Mouse (Mus musculus): ENCODE measurements around the gene Sh3rf3. TPM values are rescaled to one million over a fixed set of nuclear protein-coding genes. Genes with fewer than 3 reads are reported as not detected.

The Sh3rf3 gene
- total RNA-seq, 2 experiments from 2014 or later: 29.2 to 32.6 TPM

- no peak for DNase-seq (ENCODE audit: low spot score in 2 of 2)
Observed at GRCm38 (mm10) chr10:58979320-58979959, 166.3 kb downstream of the Sh3rf3 start.

DNA sequence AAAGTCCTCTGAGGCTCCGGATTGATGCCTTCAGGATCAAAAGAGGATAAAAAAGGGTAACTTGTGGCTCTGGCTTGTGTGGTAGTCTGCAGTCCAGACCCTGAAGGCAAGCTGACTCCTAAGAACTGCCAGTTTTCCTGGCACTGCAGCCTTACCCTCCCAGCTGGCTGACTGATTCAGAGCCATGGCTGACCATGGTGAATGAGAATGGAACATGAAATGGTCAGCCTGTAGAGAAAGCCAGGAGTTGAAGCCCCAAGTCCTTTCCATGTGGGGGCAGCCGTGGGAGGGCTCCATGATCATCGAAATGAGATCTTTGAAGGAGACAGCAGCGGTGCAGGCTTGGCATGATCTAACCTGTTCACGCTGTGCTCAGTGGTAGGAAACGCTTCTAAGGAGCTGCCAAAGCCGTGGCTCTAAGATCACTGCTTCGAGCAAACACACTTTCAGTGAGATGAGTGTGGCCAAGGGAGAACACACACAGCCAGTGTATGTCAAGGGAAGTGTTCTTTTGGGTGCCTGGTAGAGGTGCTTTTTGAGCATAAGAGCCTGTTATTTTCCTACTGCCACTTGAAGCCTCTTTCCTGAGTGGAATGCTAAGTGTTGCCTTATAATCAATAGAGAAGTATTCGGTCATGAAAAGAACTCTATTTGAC, 168.6 kb downstream of the Sh3rf3 start:
- DNase-seq (ENCODE audit: low spot score in 2 of 2): no peak

- DNase-seq (ENCODE audit: low spot score in 2 of 2): no peak
Observed at GRCm38 (mm10) chr10:58982546-58983154, 169.5 kb downstream of the Sh3rf3 start.

- no peak for DNase-seq (ENCODE audit: low spot score in 2 of 2)
Observed at GRCm38 (mm10) chr10:58991611-58992010, 178.5 kb downstream of the Sh3rf3 start.

DNA sequence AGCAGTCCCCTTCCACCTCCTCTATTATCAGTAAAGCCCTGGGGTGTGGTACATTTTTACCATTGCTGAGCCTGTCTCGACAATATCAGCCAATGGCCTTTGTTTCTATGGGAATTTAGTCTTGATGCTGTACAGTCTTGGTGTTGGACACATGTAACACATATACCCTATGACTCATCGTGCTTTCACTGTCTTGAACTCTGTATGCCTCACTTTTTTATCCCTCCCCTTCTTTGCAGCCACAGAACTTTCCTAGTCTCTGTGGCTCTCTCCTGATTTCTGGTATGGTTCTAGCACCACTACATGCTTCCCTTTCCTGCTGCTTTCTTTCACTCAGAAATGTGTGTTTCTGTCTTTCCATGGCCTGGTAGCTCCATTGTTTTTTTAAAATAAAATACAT, 181.6 kb downstream of the Sh3rf3 start:
- DNase-seq (ENCODE audit: low spot score in 2 of 2): no peak

- no peak for DNase-seq (ENCODE audit: low spot score in 2 of 2)
Observed at GRCm38 (mm10) chr10:58995132-58995531, 182.0 kb downstream of the Sh3rf3 start.

- DNase-seq (ENCODE audit: low spot score in 2 of 2): peak; percentile 39 to 44
Observed at GRCm38 (mm10) chr10:59002361-59002760, 189.2 kb downstream of the Sh3rf3 start.

- peak in 1 of 2 experiments; percentile 19 for DNase-seq (ENCODE audit: low spot score in 2 of 2)
Observed at GRCm38 (mm10) chr10:59011415-59011814, 198.3 kb downstream of the Sh3rf3 start.

GRCm38 (mm10) chr10:59013618-59014017, 200.5 kb downstream of the Sh3rf3 start:
- DNase-seq (ENCODE audit: low spot score in 2 of 2): no peak

GRCm38 (mm10) chr10:59019302-59019973, 206.3 kb downstream of the Sh3rf3 start:
- DNase-seq (ENCODE audit: low spot score in 2 of 2): no peak

- DNase-seq (ENCODE audit: low spot score in 2 of 2): no peak
Observed at GRCm38 (mm10) chr10:59050434-59050833, 237.3 kb downstream of the Sh3rf3 start.

DNA sequence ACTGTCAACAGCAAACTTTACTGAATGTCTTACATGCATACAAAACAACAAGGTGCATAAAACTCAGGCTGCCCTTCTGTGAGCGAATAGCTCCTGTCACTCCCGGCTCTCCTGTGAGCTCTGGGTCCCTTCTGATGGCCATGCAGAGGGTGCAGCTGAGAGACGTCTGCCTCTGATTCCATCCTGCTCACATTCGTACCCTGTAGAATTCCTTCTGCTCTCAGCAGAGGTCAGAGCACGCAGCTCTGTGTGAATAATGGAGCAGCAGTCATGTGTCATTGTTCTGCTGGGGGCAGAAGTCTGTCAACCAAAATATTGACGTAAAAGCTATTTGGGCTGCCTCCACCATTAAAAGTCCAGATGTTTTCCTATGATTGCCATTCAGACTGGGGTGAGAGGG, 243.1 kb downstream of the Sh3rf3 start:
- no peak for DNase-seq (ENCODE audit: low spot score in 2 of 2)

DNA sequence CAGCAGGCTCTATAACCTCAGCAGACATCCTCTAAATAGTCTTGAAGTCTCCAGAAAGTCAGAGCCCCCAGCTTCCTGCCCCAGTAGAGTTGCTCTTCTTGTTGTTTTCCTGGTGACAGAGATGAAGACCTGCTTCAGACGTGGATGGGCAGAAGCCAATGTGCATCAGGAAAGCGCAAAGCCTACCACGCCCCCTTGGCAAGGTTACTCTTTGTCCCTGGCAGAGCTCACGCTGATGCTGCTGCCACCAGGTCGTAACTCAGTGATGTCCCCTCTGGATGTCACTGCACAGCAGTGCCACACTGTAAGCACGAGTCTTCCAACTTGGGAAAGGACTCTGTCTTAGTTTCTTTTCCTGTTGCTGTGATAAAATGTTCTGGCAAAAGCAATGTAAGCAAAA, 253.6 kb downstream of the Sh3rf3 start:
- DNase-seq (ENCODE audit: low spot score in 2 of 2): no peak

GRCm38 (mm10) chr10:59072827-59073226, 259.7 kb downstream of the Sh3rf3 start:
- DNase-seq (ENCODE audit: low spot score in 2 of 2): peak in 1 of 2 experiments; percentile 20

DNA sequence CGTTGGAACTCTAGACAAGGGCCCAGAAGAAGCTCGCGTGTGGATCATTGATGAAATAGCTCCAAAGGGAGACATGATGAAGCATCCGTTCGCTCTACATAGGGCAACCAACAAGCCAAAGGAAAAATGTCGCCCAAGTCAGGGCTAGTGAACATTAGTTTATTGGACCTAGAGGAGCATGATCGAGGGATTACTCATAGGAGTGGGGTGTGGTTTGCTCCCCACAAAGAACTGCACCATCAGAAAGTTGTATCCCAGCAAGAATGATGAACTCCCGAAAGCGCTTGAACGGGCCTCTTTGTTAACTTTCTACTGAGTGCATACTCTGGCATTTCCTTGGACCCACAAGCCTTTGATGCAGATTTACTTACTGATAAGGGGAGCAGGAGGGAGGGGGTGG, 263.5 kb downstream of the Sh3rf3 start:
- DNase-seq (ENCODE audit: low spot score in 2 of 2): no peak

DNA sequence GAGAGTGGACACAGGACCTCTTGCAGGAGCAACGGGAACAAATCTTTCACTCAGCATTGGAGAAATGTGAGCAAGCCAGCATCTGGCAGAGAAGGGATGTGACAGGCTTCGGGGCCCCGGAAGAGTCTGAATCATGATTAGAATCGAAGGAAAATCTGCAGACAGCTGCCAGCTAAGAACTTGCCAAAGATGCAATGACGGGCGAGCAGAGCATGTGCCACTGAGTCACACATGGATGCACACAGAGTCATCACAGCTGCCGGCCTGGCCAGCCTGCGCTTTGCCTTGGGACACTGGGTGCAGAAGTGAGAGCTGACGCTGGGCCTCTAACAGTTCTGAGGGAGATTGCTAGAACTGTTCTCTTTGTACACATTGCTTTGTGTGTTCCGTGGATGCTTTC, 264.8 kb downstream of the Sh3rf3 start:
- DNase-seq (ENCODE audit: low spot score in 2 of 2): peak; percentile 49 to 61

GRCm38 (mm10) chr10:59085604-59086003, 272.4 kb downstream of the Sh3rf3 start:
- DNase-seq (ENCODE audit: low spot score in 2 of 2): no peak

DNA sequence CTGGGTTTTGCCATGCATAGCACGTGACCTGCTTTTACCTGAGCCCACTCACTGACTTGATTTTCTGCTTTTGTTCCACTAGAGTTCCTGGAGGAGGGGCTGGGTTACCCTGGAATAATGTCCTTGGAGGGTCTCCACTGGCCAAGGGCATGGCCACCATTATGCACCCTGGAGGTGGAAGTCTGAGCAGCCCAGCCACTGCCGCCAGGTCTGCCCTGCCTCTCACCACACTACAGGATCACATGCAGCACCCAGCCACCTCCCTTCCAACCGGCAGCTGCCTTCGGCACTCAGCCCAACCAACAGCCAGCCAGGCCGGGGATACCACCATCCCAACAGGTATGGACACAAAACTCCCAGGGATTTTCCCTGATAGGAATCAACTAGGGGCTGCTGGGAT, 273.4 kb downstream of the Sh3rf3 start:
- DNase-seq (ENCODE audit: low spot score in 2 of 2): no peak

DNA sequence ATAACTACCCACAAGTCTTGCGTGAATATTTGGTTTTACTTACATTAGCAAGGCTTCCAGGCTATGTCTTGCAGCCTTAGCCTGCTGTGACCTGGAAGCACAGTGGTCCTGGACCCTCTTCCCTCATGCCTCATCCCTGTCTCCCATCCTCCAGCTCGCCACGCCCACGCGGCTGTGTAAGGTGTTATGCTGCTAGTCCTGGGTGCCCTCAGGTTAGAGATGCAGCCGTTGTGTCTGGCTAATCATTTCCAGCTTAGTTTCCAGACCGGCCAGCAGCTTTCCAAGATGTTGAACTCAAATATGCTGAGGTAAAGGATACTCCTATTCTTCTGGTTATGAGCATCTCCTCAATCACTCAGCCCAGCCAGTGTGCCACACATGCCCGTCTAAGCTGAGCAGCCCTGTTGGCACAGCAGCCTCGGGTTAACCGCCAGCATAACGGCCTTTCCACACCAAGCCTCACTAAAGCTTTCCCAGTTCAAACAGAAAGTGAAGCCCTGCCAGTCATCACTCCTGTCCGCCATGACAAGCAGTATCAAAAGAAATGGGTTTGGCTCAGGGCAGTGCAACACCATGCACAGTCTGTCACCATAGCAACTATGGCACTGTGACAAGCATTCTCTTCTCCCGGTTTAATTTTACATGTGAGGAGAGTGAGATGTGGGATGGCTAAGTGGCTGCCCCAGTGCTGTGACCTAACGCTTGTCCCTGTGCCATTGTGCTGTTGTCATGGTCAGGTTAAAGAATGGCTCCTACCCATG, 276.9 kb downstream of the Sh3rf3 start:
- peak; percentile 62 to 87 for DNase-seq (ENCODE audit: low spot score in 2 of 2)

GRCm38 (mm10) chr10:59090622-59090971, 277.4 kb downstream of the Sh3rf3 start:
- no peak for DNase-seq (ENCODE audit: low spot score in 2 of 2)

DNA sequence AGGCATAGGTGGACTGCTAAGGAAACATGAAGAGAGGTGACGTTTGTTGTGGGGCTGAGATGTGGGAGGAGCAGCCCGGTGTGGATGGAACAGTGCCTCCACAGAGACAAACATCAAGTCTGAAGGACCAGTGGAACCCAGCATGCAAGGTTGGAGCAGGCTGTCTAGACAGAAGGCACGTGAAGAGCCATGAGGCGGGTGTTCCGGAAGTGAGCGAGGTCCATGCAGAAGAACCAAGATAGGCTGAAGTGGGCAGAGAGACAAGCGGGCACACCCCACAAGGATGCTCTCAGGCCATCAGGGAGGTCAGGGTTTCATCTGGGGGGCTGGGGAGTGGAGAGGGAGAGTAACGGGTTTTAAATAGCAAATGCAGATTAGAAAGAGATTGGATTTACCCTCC, 278.4 kb downstream of the Sh3rf3 start:
- no peak for DNase-seq (ENCODE audit: low spot score in 2 of 2)
